Mouse (Mus musculus) left cerebral cortex, adult 9 months (tissue): ENCODE measurements at regions not wholly inside any gene's neighbourhood (a gene's known extent, or its start where the extent isn't known, plus 50 kb on each side); places are given as distances from the start of the nearest gene placed in this dataset.

Experiments
- DNase-seq, 2 experiments: peaks; one replicate each; pipeline ENCODE4 v3.0.0; 2022; ENCODE audit warnings: low spot score in 2 of 2

GRCm38 (mm10) chr15:33759496-33759895 is 598.2 kb downstream of the 9430069I07Rik start:
- no peak for DNase-seq

GRCm38 (mm10) chr15:33758771-33759170 is 598.9 kb downstream of the 9430069I07Rik start:
- DNase-seq: no peak
